ENCODE assay signal across 17 mouse cellular contexts in genomic region chr5:88968923-88969639, GRCm38 (mm10).
DNase-seq lines count a peak whose midpoint lies in the region; ATAC-seq lines count a peak whose summit lies in the region.
"Had no signal": no experiment of that assay in that cellular context is flagged by ENCODE, and none has a peak within 500 bp of the region (broad histone marks: within the 10 kb centered on the region; RNA-seq: fewer than 3 reads in every experiment).

No protein-coding gene starts in this region.

- WGBS in kidney, embryonic 14.5 days, result 12% methylated on average over 11 of the region's 11 CpGs

- H3K9ac ChIP-seq in kidney, embryonic 14.5 days (ENCODE audit: low read depth, low read length), result no peak overlapping the region
- H3K9ac ChIP-seq: limb, embryonic 13.5 days; liver, postnatal 0 days had no signal

- no peak overlapping the region for H3K4me2 ChIP-seq in kidney, embryonic 14.5 days (replicated peaks; ENCODE audit: low read depth, low read length)
- H3K4me2 ChIP-seq: heart, embryonic 11.5 days; limb, embryonic 13.5 days had no signal

- no peaks in the 10 kb centered on the region for H3K27me3 ChIP-seq in kidney, embryonic 14.5 days (ENCODE audit: control insufficient read depth, insufficient read depth, low read length)
- H3K27me3 ChIP-seq: limb, embryonic 13.5 days had no signal

- peak; percentile 68; the same call in 1 of the 2 replicates for ATAC-seq in kidney, embryonic 14.5 days (ENCODE audit: low FRiP score, low TSS enrichment)
- ATAC-seq: forebrain, embryonic 14.5 days; liver, postnatal 0 days had no signal

- no peak overlapping the region for H3K4me3 ChIP-seq in kidney, embryonic 14.5 days (ENCODE audit: low read length)
- H3K4me3 ChIP-seq: limb, embryonic 13.5 days had no signal

- peak; percentile 24 for DNase-seq in adrenal gland, postnatal 14 days
- DNase-seq in adrenal gland, adult 8-10 months, result no peak
- no peak for DNase-seq in kidney, adult 11 months
- DNase-seq in brain, adult 2 months (ENCODE audit: low read depth, low spot score), result peak; percentile 24
- DNase-seq in mesoderm, embryonic 11.5 days (ENCODE audit: low read depth, low spot score), result peak; percentile 37
- DNase-seq in layer of hippocampus, adult 9-10 months (ENCODE audit: low spot score), result no peak
- DNase-seq in cerebellum, postnatal 10 days, result no peak
- DNase-seq: B cell, adult 2 months; kidney, adult 2 months; liver, postnatal 0 days; midbrain, embryonic 14.5 days; right cerebral cortex, postnatal 14 days had no signal

- no peaks in the 10 kb centered on the region for H3K9me3 ChIP-seq in kidney, embryonic 14.5 days (ENCODE audit: control insufficient read depth, low read length)
- H3K9me3 ChIP-seq: limb, embryonic 13.5 days had no signal

- H3K27ac ChIP-seq in kidney, embryonic 14.5 days (ENCODE audit: low read depth, low read length), result no peak overlapping the region
- H3K27ac ChIP-seq: limb, embryonic 13.5 days; macrophage had no signal

- 0 out of 2 replicates have a peak, but pooled peaks cover 6% of the 10 kb centered on the region for H3K4me1 ChIP-seq in kidney, embryonic 14.5 days (ENCODE audit: control insufficient read depth, insufficient read depth, low read length)

- no peaks in the 10 kb centered on the region for H3K36me3 ChIP-seq in kidney, embryonic 14.5 days (ENCODE audit: control insufficient read depth, insufficient read depth, low read length)
- H3K36me3 ChIP-seq: limb, embryonic 13.5 days had no signal

Comparison
In these comparisons a context has a peak if more than half of its experiments do, and no peak if none do; other contexts are left out.
1. DNase-seq: peak in adrenal gland, postnatal 14 days (single experiment), brain, adult 2 months (single experiment) and mesoderm, embryonic 11.5 days (single experiment); none in adrenal gland, adult 8-10 months (single experiment), kidney, adult 11 months (single experiment), layer of hippocampus, adult 9-10 months (single experiment) and cerebellum, postnatal 10 days (0 of 2).